Mouse (Mus musculus) MEL (cell line): ENCODE results near the gene Fmnl1.

Experiments
- CTCF ChIP-seq, 3 experiments: IDR thresholded peaks in 2 of 3; conservative IDR thresholded peaks in 1 of 3; 2 replicates each; pipeline ENCODE4 v1.5.1; 2011 to 2012; ENCODE audit warnings: low read length in 3 of 3, low read depth in 2 of 3, mild to moderate bottlenecking in 2 of 3, improper control_type of control experiment in 1 of 3, inconsistent platforms in 1 of 3, mixed read lengths in 1 of 3, moderate library complexity in 1 of 3; ENCODE audit not compliant: control insufficient read depth in 1 of 3, insufficient read depth in 1 of 3, poor library complexity in 1 of 3, severe bottlenecking in 1 of 3
- EP300 ChIP-seq, 2 experiments: IDR thresholded peaks; 2 replicates each; pipeline ENCODE4 v1.6.1; 2011; ENCODE audit warnings: improper control_type of control experiment in 2 of 2, low read length in 2 of 2, low read depth in 1 of 2, mild to moderate bottlenecking in 1 of 2
- MYC ChIP-seq: IDR thresholded peaks from 2 replicates; pipeline ENCODE4 v1.6.1; 2011; ENCODE audit warnings: low read depth, mild to moderate bottlenecking, low read length, improper control_type of control experiment, moderate library complexity
- UBTF ChIP-seq: IDR thresholded peaks from 2 replicates; pipeline ENCODE4 v1.6.1; 2012; ENCODE audit warnings: low read depth, mild to moderate bottlenecking, inconsistent platforms, low read length, improper control_type of control experiment, moderate library complexity, borderline replicate concordance; ENCODE audit not compliant: insufficient read depth
- USF1 ChIP-seq: IDR thresholded peaks from 2 replicates; pipeline ENCODE4 v1.6.1; 2014; ENCODE audit warnings: low read depth, mild to moderate bottlenecking, inconsistent platforms, low read length, improper control_type of control experiment, moderate library complexity

- TF ChIP-seq UBTF, result no peak
- no peak for TF ChIP-seq EP300 (IDR thresholded peaks at IDR 0.05; ENCODE audit: low read depth in 1 of 2, low read length in 2 of 2)
- no peak for TF ChIP-seq MYC
- TF ChIP-seq USF1, result no peak
- TF ChIP-seq CTCF (IDR thresholded peaks at IDR 0.05 in 2 of 3, conservative IDR thresholded peaks at IDR 0.05 in 1 of 3; ENCODE audit: control insufficient read depth in 1 of 3, insufficient read depth in 1 of 3, low read depth in 2 of 3, low read length in 3 of 3, poor library complexity in 1 of 3, severe bottlenecking in 1 of 3), result no peak
These were observed 346 bp downstream of the Fmnl1 start for GRCm38 (mm10) chr11:103171286-103171620.
